Mouse (Mus musculus): ENCODE results near the gene Ackr2. TPM values are rescaled to one million over a fixed set of nuclear protein-coding genes. Genes with fewer than 3 reads are reported as not detected.

Ackr2 gene
- total and polyA plus RNA-seq, 2 experiments from 2014 or later = 1.0 to 5.1 TPM

- H3K9ac ChIP-seq (replicated peaks; ENCODE audit: low read length) = no peak overlapping the region
- no peak for TF ChIP-seq CTCF (IDR thresholded peaks at IDR 0.05; ENCODE audit: low read depth)
- DNase-seq (ENCODE audit: low spot score) = no peak
These were observed 54.4 kb downstream of the Ackr2 start for GRCm38 (mm10) chr9:121952596-121952995.

GRCm38 (mm10) chr9:121959966-121960635 lies 61.9 kb downstream of the Ackr2 start:
- TF ChIP-seq CTCF (IDR thresholded peaks at IDR 0.05; ENCODE audit: low read depth) = no peak
- Histone ChIP-seq H3K4me3 (ENCODE audit: low read length) (no peak overlapping the region), H3K9ac (replicated peaks; ENCODE audit: low read length) (no peak overlapping the region), H3K27me3 (ENCODE audit: insufficient read depth, low read length) (no peaks in the 10 kb centered on the region), H3K9me3 (ENCODE audit: low read length) (no peaks in the 10 kb centered on the region), H3K27ac (peak overlapping the region; percentile 32; the same call in 1 of the 2 replicates), H3K4me1 (ENCODE audit: insufficient read depth, low read length) (no peaks in the 10 kb centered on the region), H3K36me3 (ENCODE audit: insufficient read depth, low read length) (no peaks in the 10 kb centered on the region), H3K4me2 (ENCODE audit: low read depth, low read length) (no peak overlapping the region)
- WGBS = 51% methylated on average over 7 of the region's 7 CpGs
- DNase-seq (ENCODE audit: low spot score) (no peak), ATAC-seq (0 out of 2 replicates have a peak, but pooled peaks have one; percentile 29)

More at GRCm38 (mm10) chr9:121952596-121952995, 54.4 kb downstream of the Ackr2 start:
- 85% methylated on average over 6 of the region's 6 CpGs for WGBS
- no peak for ATAC-seq
- H3K27ac ChIP-seq = no peak overlapping the region
- no peak overlapping the region for H3K4me3 ChIP-seq (ENCODE audit: low read length)
- H3K36me3 ChIP-seq (ENCODE audit: insufficient read depth, low read length) = no peaks in the 10 kb centered on the region
- H3K27me3 ChIP-seq (ENCODE audit: insufficient read depth, low read length) = no peaks in the 10 kb centered on the region
- H3K4me1 ChIP-seq (ENCODE audit: insufficient read depth, low read length) = no peaks in the 10 kb centered on the region
- no peaks in the 10 kb centered on the region for H3K9me3 ChIP-seq (ENCODE audit: low read length)
- H3K4me2 ChIP-seq (ENCODE audit: low read depth, low read length) = no peak overlapping the region

Other genes starting within 250 kb of the Ackr2 start
- gene Sec22c, start 192.9 kb upstream of the Ackr2 start, total RNA-seq (2014; rRNA removed) = 19.0 and 25.2 TPM in 2 replicates
- 26.2 and 28.6 TPM in 2 replicates for gene Sec22c, start 192.9 kb upstream of the Ackr2 start, polyA plus RNA-seq (2015; fragmentation: Nextera tagmentation; extraction: Ambion mirVana)
- 62.4 and 62.6 TPM in 2 replicates for gene Ss18l2, start 188.0 kb upstream of the Ackr2 start, total RNA-seq (2014; rRNA removed)
- gene Ss18l2, start 188.0 kb upstream of the Ackr2 start, polyA plus RNA-seq (2015; fragmentation: Nextera tagmentation; extraction: Ambion mirVana) = 231 and 246 TPM in 2 replicates
- gene Nktr, start 179.2 kb upstream of the Ackr2 start, total RNA-seq (2014; rRNA removed) = 68.7 and 76.6 TPM in 2 replicates
- gene Nktr, start 179.2 kb upstream of the Ackr2 start, polyA plus RNA-seq (2015; fragmentation: Nextera tagmentation; extraction: Ambion mirVana) = 47.1 and 50.4 TPM in 2 replicates
- gene Zfp651, start 139.0 kb upstream of the Ackr2 start, total RNA-seq (2014; rRNA removed) = 62.3 and 70.1 TPM in 2 replicates
- gene Zfp651, start 139.0 kb upstream of the Ackr2 start, polyA plus RNA-seq (2015; fragmentation: Nextera tagmentation; extraction: Ambion mirVana) = 23.6 and 25.5 TPM in 2 replicates
- 2.1 and 4.1 TPM in 2 replicates for gene Klhl40, start 120.7 kb upstream of the Ackr2 start, total RNA-seq (2014; rRNA removed)
- 2.3 and 2.4 TPM in 2 replicates for gene Klhl40, start 120.7 kb upstream of the Ackr2 start, polyA plus RNA-seq (2015; fragmentation: Nextera tagmentation; extraction: Ambion mirVana)
- 1.2 and 1.8 TPM in 2 replicates for gene Hhatl, start 105.8 kb upstream of the Ackr2 start, total RNA-seq (2014; rRNA removed)
- 0.78 and 0.85 TPM in 2 replicates for gene Hhatl, start 105.8 kb upstream of the Ackr2 start, polyA plus RNA-seq (2015; fragmentation: Nextera tagmentation; extraction: Ambion mirVana)
- 3.7 and 5.6 TPM in 2 replicates for gene Ccdc13, start 58.9 kb upstream of the Ackr2 start, total RNA-seq (2014; rRNA removed)
- gene Ccdc13, start 58.9 kb upstream of the Ackr2 start, polyA plus RNA-seq (2015; fragmentation: Nextera tagmentation; extraction: Ambion mirVana) = 3.3 and 4.0 TPM in 2 replicates
- 27.2 and 36.9 TPM in 2 replicates for gene Higd1a, start 40.0 kb upstream of the Ackr2 start, total RNA-seq (2014; rRNA removed)
- 191 and 197 TPM in 2 replicates for gene Higd1a, start 40.0 kb upstream of the Ackr2 start, polyA plus RNA-seq (2015; fragmentation: Nextera tagmentation; extraction: Ambion mirVana)
- not detected in 2 replicates for gene Cyp8b1, start 17.9 kb downstream of the Ackr2 start, total RNA-seq (2014; rRNA removed)
- not detected in 2 replicates for gene Cyp8b1, start 17.9 kb downstream of the Ackr2 start, polyA plus RNA-seq (2015; fragmentation: Nextera tagmentation; extraction: Ambion mirVana)
- gene Fam198a, start 52.6 kb downstream of the Ackr2 start, total RNA-seq (2014; rRNA removed) = 5.8 and 7.5 TPM in 2 replicates
- gene Fam198a, start 52.6 kb downstream of the Ackr2 start, polyA plus RNA-seq (2015; fragmentation: Nextera tagmentation; extraction: Ambion mirVana) = 2.1 TPM in 2 replicates
- gene Pomgnt2, start 98.8 kb downstream of the Ackr2 start, total RNA-seq (2014; rRNA removed) = 106 and 264 TPM in 2 replicates
- gene Pomgnt2, start 98.8 kb downstream of the Ackr2 start, polyA plus RNA-seq (2015; fragmentation: Nextera tagmentation; extraction: Ambion mirVana) = 33.0 and 33.2 TPM in 2 replicates
- gene Snrk, start 218.9 kb downstream of the Ackr2 start, total RNA-seq (2014; rRNA removed) = 82.3 and 95.6 TPM in 2 replicates
- gene Snrk, start 218.9 kb downstream of the Ackr2 start, polyA plus RNA-seq (2015; fragmentation: Nextera tagmentation; extraction: Ambion mirVana) = 67.1 and 68.5 TPM in 2 replicates

Data from hindbrain, postnatal 0 days (tissue).